Mouse (Mus musculus): Measurements from ENCODE around the gene Plekhm1.

DNA sequence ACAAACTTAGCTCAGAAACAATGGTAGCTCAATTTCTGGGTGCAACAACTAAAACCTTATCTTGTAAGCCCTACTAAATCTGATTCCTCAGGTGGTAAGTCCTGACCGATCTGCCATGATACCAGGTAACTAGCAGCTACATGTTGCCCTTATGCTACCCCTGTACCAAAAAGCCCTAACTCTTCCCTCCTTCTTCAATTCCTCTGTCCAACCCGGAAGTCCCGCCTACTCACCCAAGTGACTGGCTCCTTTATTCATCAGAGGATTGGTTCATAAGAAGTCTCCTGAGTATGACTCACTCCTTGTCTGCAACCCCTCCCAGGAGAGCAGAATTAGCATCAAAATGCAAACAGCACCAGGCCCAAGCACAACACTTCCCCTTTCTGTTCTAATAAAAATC is 31.2 kb upstream of the Plekhm1 start:
- TF ChIP-seq POLR2A (IDR thresholded peaks at IDR 0.05; ENCODE audit: borderline replicate concordance, control insufficient read depth, low read depth, low read length) (no peak), CTCF (IDR thresholded peaks at IDR 0.05; ENCODE audit: control insufficient read depth, insufficient read depth, low read length) (no peak)

Data from bone marrow, adult 2 months (tissue).